Comparison of ENCODE assay signal across 19 mouse cellular contexts in genomic region chr17:6002563-6002962, GRCm38 (mm10).
A peak's percentile ranks its signal among the peaks of the same experiment; 100 is the strongest.
DNase-seq lines count a peak whose midpoint lies in the region; TF ChIP-seq lines count a peak whose summit lies in the region.
"Had no signal": no experiment of that assay in that cellular context is flagged by ENCODE, and none has a peak within 500 bp of the region (broad histone marks: within the 10 kb centered on the region; RNA-seq: fewer than 3 reads in every experiment).

No protein-coding gene starts in this region.

- no peaks in the 10 kb centered on the region for H3K9me3 ChIP-seq in heart, embryonic 10.5 days
- H3K9me3 ChIP-seq: embryonic facial prominence, embryonic 15.5 days; forebrain, embryonic 10.5 days; heart, embryonic 15.5 days; hindbrain, embryonic 10.5 days; intestine, embryonic 15.5 days had no signal

- H3K4me3 ChIP-seq in heart, adult 2 months, result no peak overlapping the region
- H3K4me3 ChIP-seq in heart, embryonic 10.5 days, result no peak overlapping the region
- H3K4me3 ChIP-seq in left cerebral cortex, adult 2 months, result no peak overlapping the region
- H3K4me3 ChIP-seq in cortical plate, adult 2 months (ENCODE audit: insufficient read depth, low read length), result no peak overlapping the region
- H3K4me3 ChIP-seq in myocyte, result no peak overlapping the region
- H3K4me3 ChIP-seq: embryonic facial prominence, embryonic 15.5 days; erythroblast, embryonic 14.5 days; forebrain, embryonic 10.5 days; heart, embryonic 15.5 days; hindbrain, embryonic 10.5 days; intestine, embryonic 15.5 days had no signal

- peaks cover 17% of the 10 kb centered on the region for H3K36me3 ChIP-seq in heart, adult 2 months (ENCODE audit: control insufficient read depth, insufficient read depth, low read length)
- no peaks in the 10 kb centered on the region for H3K36me3 ChIP-seq in heart, embryonic 10.5 days
- H3K36me3 ChIP-seq in myocyte (ENCODE audit: control insufficient read depth, insufficient read depth), result peaks cover 32% of the 10 kb centered on the region
- H3K36me3 ChIP-seq: embryonic facial prominence, embryonic 15.5 days; forebrain, embryonic 10.5 days; heart, embryonic 15.5 days; hindbrain, embryonic 10.5 days had no signal

- TF ChIP-seq CTCF in heart, adult 2 months (IDR thresholded peaks at IDR 0.05), result no peak
- TF ChIP-seq CTCF in left cerebral cortex, adult 2 months (IDR thresholded peaks at IDR 0.05), result no peak
- TF ChIP-seq CTCF in cortical plate, adult 2 months (IDR thresholded peaks at IDR 0.05; ENCODE audit: extremely low read depth, insufficient read depth, low read length), result no peak

- DNase-seq in heart, adult 2 months, result no peak
- DNase-seq in heart, embryonic 10.5 days (ENCODE audit: low spot score), result no peak
- DNase-seq in left cerebral cortex, adult 2 months (ENCODE audit: extremely low spot score in 1 of 2, low spot score in 2 of 2), result no peak
- DNase-seq in left cerebral cortex, adult 11 months (ENCODE audit: low spot score), result no peak
- no peak for DNase-seq in spleen, adult 18-20 months
- DNase-seq: adrenal gland, adult 8-10 months; cerebellum, adult 11-12 months; cerebellum, postnatal 10 days; embryo, embryonic 11 days; gastrocnemius, postnatal 36 days had no signal

- H3K27ac ChIP-seq in heart, adult 2 months, result peak overlapping the region; percentile 21; the same call in 1 of the 2 replicates
- no peak overlapping the region for H3K27ac ChIP-seq in heart, embryonic 10.5 days
- H3K27ac ChIP-seq in left cerebral cortex, adult 2 months, result peak overlapping the region; percentile 56
- H3K27ac ChIP-seq in cortical plate, adult 2 months (ENCODE audit: insufficient read depth, low read length), result peak overlapping the region; percentile 56; the same call in 1 of the 2 replicates
- H3K27ac ChIP-seq: embryonic facial prominence, embryonic 15.5 days; forebrain, embryonic 10.5 days; hindbrain, embryonic 10.5 days; hindbrain, embryonic 14.5 days; intestine, embryonic 15.5 days had no signal

- H3K4me2 ChIP-seq in myocyte (ENCODE audit: low read depth), result peak overlapping the region; percentile 64
- H3K4me2 ChIP-seq: embryonic facial prominence, embryonic 15.5 days; heart, embryonic 15.5 days; hindbrain, embryonic 14.5 days; intestine, embryonic 15.5 days had no signal

- intact Hi-C loops in heart, adult 2 months (cut with DNase I), result no loop called here
- intact Hi-C loops in left cerebral cortex, adult 2 months (cut with DNase I), result no loop called here

- H3K9ac ChIP-seq in heart, adult 2 months (ENCODE audit: low read depth, low read length), result no peak overlapping the region
- H3K9ac ChIP-seq: embryonic facial prominence, embryonic 15.5 days; heart, embryonic 15.5 days; hindbrain, embryonic 14.5 days; intestine, embryonic 15.5 days had no signal

- WGBS in heart, adult 2 months, result 93% methylated on average over 6 of the region's 6 CpGs
- 94% methylated on average over 6 of the region's 6 CpGs for WGBS in heart, embryonic 10.5 days

- no peaks in the 10 kb centered on the region for H3K79me2 ChIP-seq in heart, adult 2 months (replicated peaks; ENCODE audit: control insufficient read depth, insufficient read depth, low read length)
- peaks cover 25% of the 10 kb centered on the region for H3K79me2 ChIP-seq in myocyte (ENCODE audit: control insufficient read depth, insufficient read depth)

- no peak for TF ChIP-seq EP300 in heart, adult 2 months (IDR thresholded peaks at IDR 0.05; ENCODE audit: insufficient read depth, low read depth, low read length)

- peaks cover 42% of the 10 kb centered on the region for H3K4me1 ChIP-seq in heart, adult 2 months (ENCODE audit: control insufficient read depth, insufficient read depth, low read length)
- H3K4me1 ChIP-seq in heart, embryonic 10.5 days, result peaks cover 40% of the 10 kb centered on the region
- peaks cover 14% of the 10 kb centered on the region for H3K4me1 ChIP-seq in cortical plate, adult 2 months (ENCODE audit: control insufficient read depth, insufficient read depth, low read length)

- TF ChIP-seq POLR2A in heart, adult 2 months (IDR thresholded peaks at IDR 0.05; ENCODE audit: insufficient read depth, low read depth, low read length), result no peak
- no peak for TF ChIP-seq POLR2A in cortical plate, adult 2 months (IDR thresholded peaks at IDR 0.05; ENCODE audit: extremely low read depth, insufficient read depth, low read length)
- no peak for TF ChIP-seq POLR2A in myocyte (IDR thresholded peaks at IDR 0.05; ENCODE audit: insufficient read length, low read depth)

- no peaks in the 10 kb centered on the region for H3K27me3 ChIP-seq in heart, adult 2 months (ENCODE audit: control insufficient read depth, insufficient read depth, low read length)
- H3K27me3 ChIP-seq in heart, embryonic 10.5 days (ENCODE audit: insufficient read depth, poor library complexity, severe bottlenecking), result no peaks in the 10 kb centered on the region
- no peaks in the 10 kb centered on the region for H3K27me3 ChIP-seq in myocyte (ENCODE audit: control insufficient read depth, insufficient read depth, insufficient read length)
- H3K27me3 ChIP-seq: embryonic facial prominence, embryonic 15.5 days; heart, embryonic 15.5 days; intestine, embryonic 15.5 days had no signal

- H3ac ChIP-seq in myocyte (ENCODE audit: control insufficient read depth, insufficient read length), result no peak overlapping the region

TF ChIP-seq in myocyte, 11 proteins besides CTCF, POLR2A, EP300 and RAD21:
- TF ChIP-seq TCF12 (IDR thresholded peaks at IDR 0.05; ENCODE audit: insufficient read depth, poor library complexity, severe bottlenecking) (no peak), POLR2AphosphoS2 (IDR thresholded peaks at IDR 0.05; ENCODE audit: insufficient read length, low read depth) (peak; percentile 6)
